Mouse (Mus musculus) gastrocnemius, postnatal 36 days (tissue): ENCODE measurements around the gene T. TPM values are rescaled to one million over a fixed set of nuclear protein-coding genes. Genes with fewer than 3 reads are reported as not detected.
A peak's percentile ranks its signal among the peaks of the same experiment; 100 is the strongest.

Source experiments
- DNase-seq, 2 experiments: peaks; one replicate each; pipeline ENCODE4 v3.0.0; 2022
- intact Hi-C: fragments of 180-260 bp; cut with DNase I; formaldehyde crosslinking; loops from one replicate; pipeline ENCODE4 v1.15.1; 2025
- total RNA-seq, 2 experiments: library from RNA; stranded (reverse); gene quantifications; 2 replicates each; pipeline ENCODE4 v1.2.3; 2021

Gene T
- total RNA-seq, 2 experiments from 2014 or later = not detected

GRCm38 (mm10) chr17:8487824-8488223 lies 53.6 kb downstream of the T start:
- peak in 1 of 2 experiments; percentile 31 for DNase-seq
- intact Hi-C loops = no loop called here

GRCm38 (mm10) chr17:8490971-8491370 lies 56.7 kb downstream of the T start:
- no peak for DNase-seq
- intact Hi-C loops = no loop called here

Other genes with a start within 250 kb of the T start
- gene Ccr6, start 198.4 kb upstream of the T start, total RNA-seq = not detected
- 100 to 1,000 TPM; 378 to 448 TPM for gene Mpc1, start 151.5 kb upstream of the T start, total RNA-seq
- gene Sft2d1, start 123.3 kb upstream of the T start, total RNA-seq = 1 to 10 TPM; 5.0 to 5.7 TPM
- under 1 TPM in 1 of 2 experiments, not detected in 1; 0.07 TPM for gene Prr18, start 97.0 kb upstream of the T start, total RNA-seq
- gene T2, start 78.4 kb upstream of the T start, total RNA-seq = not detected
- 1 to 10 TPM; 3.9 to 4.5 TPM for gene Pde10a, start 90.9 kb downstream of the T start, total RNA-seq
- gene Gm17087, start 132.5 kb downstream of the T start, total RNA-seq = not detected